Mouse (Mus musculus) CH12.LX (cell line): Measurements from ENCODE around the gene Ccr10.

ENCODE experiments used
- CTCF ChIP-seq, 2 experiments: IDR thresholded peaks in 1 of 2; conservative IDR thresholded peaks in 1 of 2; 2 replicates each; pipeline ENCODE4 v1.5.1; 2011 to 2012; ENCODE audit warnings: low read depth in 2 of 2, low read length in 2 of 2, improper control_type of control experiment in 1 of 2, inconsistent platforms in 1 of 2, mild to moderate bottlenecking in 1 of 2, moderate library complexity in 1 of 2
- MYC ChIP-seq: IDR thresholded peaks from 2 replicates; pipeline ENCODE4 v1.6.1; 2011; ENCODE audit warnings: low read depth, mild to moderate bottlenecking, improper control_type of control experiment, low read length
- POLR2A ChIP-seq: IDR thresholded peaks from 2 replicates; pipeline ENCODE4 v1.6.1; 2011; ENCODE audit warnings: low read depth, mild to moderate bottlenecking, improper control_type of control experiment, low read length
- POLR2AphosphoS2 ChIP-seq: IDR thresholded peaks from 2 replicates; pipeline ENCODE4 v1.6.1; 2011; ENCODE audit warnings: low read depth, low read length, improper control_type of control experiment

DNA sequence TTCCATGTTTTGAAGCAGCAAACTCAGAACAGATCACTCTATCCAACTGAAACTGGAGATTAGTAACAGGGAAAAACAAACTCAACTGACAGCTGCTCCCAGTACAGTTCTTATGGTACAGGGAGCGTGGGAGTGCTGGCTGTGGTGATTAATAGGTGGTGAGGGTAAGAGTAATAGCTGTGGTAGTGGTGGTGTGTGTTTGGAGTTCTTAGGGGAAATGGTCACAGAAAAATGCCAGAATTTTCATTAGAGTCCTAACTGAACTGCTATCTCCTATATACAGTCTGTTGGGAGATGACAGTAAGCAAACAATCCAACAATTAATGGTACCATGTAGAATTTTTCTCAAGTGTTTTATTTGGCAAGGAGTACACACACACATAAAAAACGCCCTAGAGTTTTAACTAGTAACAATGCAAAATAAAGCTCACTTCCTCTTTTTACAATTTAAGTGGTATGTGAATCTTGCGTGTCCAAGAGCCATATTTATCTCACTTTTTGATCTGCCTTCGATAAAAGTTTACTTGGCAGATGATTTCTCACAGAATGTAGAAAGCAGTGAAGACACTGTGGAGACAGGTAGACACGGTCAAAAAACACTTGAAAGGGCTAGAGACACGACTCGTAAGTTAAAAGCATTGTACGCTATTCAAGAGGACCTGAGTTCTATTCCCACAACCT, 46.2 kb upstream of the Ccr10 start:
- TF ChIP-seq CTCF (conservative IDR thresholded peaks at IDR 0.05 in 1 of 2, IDR thresholded peaks at IDR 0.05 in 1 of 2; ENCODE audit: low read depth in 2 of 2, low read length in 2 of 2) (no peak), POLR2AphosphoS2 (no peak), MYC (no peak), POLR2A (no peak)
